Mouse (Mus musculus) kidney, adult 8-10 months (tissue): Measurements from ENCODE around the gene Gtf2h4.

ENCODE experiments used
- DNase-seq, 2 experiments: peaks; one replicate each; pipeline ENCODE4 v3.0.0; 2022

The Gtf2h4 gene

DNA sequence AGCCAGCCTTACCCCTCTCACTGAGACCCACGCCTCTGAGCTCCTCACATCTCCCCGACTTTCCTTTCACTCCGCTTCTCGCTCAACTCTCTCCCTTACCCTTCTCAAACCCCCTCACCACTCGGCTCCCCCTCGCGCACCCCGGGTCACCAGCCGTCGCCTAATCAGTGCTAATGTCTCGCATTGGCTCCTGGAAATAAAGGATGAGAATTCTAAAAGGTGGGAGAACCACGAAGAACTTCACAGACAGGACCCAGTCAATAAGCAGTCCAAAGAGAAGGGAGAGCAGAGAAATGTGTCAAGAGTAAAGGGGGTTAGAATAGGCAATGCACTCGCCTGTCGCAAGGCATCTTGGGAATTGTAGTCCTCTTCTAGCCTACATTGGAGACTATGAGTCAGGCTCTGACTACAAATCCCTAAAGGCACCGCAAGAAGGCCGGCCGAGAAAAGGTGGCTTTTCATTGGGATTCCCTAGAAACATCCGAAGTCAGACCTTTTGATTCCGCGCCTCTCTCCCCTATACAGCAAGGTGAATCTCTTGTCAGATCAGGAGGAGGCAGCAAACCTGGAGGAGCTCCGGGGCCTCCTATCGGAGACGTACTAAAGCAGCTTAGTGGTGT, at the start of gene Gtf2h4:
Gtf2h4 (minus strand) TSS at position 324 of the 620 bp plus-strand sequence.
- peak; percentile 93 to 94 for DNase-seq

DNA sequence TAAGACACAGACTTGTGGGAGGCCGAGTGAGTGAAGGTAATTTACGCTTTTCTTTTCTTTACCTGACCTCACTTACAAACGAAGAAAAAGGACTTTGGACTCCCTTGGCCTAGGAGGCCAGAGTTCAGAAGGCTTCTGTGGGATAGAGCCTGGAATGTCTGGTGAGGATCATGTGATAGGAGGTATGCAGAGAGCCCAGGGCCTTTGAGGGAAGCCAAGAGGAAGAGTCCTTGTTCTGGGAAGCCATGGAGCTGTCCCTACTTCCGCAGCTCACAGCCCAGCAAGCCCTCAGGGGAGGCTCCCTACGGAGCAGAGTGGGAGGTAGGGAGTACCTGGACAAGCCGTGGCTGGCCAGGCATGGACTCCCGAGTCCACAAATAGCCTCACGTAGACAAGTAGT, 48.1 kb upstream of the Gtf2h4 start:
- peak; percentile 76 to 88 for DNase-seq

DNA sequence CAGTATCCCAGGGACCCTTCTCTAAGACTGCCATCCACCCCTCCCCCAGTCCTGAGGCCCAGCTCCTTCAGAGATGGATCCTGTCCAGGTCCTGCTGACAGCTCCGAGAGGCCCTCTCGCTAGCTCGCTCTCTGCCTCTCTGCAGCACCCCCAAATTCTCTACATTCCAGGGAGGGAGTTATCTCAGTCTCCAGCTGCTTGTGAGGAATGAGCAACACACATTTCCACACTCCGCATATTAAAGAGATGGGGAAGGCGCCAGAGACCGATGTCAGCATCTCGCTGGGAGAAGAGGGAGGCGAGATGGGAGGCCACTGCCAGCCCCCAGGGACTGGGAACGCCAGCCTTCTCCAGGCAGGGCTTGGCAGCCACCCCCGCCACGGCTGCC, 46.8 kb upstream of the Gtf2h4 start:
- DNase-seq, result peak; percentile 36 to 57

DNA sequence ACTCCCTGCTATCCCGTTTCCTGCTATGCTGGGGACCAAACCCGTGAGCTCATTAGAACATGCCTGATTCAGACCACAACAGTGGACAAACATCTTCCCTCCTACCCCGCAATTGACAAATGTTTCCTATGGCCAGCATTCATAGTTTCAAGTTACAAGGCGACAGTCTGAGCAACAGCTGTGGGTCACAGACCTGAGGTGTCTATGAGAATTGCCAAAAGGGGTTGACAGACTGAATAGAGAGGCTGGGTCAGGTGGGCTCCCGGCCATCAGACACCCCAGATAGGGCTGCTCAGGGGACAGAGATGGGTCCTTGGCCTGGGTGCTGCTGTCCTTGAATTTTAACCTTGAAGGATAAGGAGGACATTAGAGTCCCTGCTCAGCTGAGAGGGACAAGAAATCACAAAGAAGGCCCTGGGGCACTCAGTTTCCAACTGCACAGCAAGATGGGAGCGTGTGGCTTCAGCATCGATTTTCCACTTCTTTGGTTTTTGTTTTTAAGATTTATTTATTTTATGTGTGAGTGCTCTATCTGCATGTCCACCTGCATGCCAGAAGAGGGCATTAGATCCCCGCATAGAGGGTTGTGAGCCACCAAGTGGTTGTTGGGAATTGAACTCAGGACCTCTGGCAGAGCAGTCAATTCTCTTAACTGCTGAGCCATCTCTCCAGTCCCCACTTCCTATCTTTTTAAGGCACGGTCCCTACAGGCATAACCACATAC, 46.2 kb upstream of the Gtf2h4 start:
- no peak for DNase-seq

DNA sequence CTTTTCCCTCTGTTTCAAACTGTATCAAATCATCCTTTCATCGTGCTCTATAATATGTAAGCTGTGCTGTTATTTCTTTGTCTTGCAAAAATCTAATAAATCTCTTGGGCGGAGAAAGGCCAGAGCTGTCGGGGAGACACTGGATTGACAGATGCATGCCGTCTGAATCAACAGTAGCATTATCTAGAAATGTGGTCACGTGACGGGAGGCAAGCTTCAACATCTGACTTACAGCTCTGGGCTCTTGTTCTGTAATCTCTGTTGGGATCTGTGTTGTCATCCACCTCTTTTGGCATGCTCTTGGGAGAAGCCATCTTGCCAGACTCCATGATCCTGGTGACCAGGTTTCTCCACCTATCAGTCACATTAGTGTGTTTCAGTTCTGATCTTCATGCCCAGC, 43.5 kb upstream of the Gtf2h4 start:
- no peak for DNase-seq

DNA sequence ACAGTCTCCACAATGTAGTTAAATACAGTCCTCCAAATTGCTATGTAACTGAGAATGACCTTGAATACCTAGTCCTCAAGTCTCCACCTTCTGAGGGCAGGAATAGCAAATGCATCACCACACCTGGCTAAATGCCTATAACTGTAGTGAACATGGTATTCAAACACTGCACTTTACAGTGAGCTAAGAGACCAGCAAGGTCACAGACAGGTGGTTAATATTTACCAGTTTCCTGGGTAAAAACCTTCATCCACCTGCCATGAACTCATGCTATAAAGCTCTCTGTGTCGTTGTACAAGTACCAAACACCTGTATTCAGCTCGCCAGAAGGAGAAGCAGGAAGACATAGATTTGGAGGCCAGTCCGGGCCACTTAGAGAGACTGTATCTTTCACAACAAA, 42.6 kb upstream of the Gtf2h4 start:
- DNase-seq, result peak; percentile 49 to 91

DNA sequence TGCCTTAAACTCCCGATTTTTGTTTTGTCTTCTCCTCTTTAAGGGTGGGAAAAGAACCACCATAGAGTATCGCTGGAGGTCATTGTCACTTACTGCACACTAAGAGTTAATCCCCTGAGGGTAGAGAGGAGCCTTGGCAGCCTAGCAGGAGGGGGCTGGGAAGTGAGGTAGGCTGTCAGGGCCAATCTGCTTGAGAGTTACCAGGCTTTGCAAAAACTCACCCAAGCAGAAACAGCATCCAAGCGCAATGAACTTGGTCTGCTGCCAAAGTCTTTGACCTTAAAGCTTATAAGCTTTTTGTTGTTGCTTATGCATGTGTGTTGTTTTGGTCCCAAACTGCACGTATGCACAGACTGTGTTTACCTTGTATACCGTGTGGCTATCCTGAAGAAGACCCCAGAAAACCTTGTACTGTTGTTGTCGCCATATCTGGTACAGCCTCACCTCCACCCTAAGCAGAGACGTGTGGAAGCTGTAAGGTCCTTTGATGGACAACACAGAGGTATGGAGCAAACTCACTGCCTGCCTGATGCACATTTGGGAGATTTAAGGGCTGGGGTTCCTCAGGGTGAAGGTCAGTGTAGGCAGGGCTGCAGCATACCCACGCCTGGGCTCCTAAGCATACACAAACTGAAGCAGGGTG, 37.3 kb upstream of the Gtf2h4 start:
- peak; percentile 85 to 89 for DNase-seq

DNA sequence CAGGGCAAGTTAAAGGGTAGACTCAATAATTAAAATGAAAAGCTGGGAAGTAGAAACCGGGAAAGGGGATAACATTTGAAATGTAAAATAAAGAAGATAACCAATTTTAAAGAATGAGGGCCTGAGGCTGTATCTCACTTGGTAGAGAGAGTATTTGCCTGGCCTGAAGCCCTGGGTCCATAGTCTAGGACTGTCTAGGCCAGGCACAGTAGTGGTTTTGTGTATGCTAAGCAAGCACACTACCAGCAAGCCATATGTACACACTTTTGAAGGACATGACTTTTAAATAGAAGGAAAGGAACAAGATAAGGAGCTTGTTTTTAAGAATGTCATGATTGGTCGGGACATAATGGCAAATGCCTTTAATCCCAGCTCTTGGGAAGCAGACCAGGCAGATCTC, 35.1 kb upstream of the Gtf2h4 start:
- no peak for DNase-seq

DNA sequence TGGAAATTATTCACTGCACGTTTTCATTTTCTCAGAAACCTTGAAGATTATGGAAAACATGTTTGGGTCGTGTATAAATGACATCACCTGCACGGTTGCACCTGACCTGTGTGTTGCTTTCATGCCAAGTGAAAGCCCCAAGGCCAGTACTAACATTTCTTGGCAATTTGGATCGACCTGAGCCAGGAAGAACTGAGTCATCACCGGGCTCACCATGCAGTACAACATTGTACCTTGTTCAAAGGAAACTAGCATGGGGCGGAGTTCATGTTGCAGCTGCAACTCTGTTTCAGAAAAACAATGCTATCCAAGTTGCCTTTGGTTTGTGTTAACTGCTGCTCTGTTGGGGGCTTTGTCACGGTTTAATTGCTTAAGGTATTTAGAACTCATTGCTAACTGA, 34.4 kb upstream of the Gtf2h4 start:
- DNase-seq, result peak; percentile 64 to 74

DNA sequence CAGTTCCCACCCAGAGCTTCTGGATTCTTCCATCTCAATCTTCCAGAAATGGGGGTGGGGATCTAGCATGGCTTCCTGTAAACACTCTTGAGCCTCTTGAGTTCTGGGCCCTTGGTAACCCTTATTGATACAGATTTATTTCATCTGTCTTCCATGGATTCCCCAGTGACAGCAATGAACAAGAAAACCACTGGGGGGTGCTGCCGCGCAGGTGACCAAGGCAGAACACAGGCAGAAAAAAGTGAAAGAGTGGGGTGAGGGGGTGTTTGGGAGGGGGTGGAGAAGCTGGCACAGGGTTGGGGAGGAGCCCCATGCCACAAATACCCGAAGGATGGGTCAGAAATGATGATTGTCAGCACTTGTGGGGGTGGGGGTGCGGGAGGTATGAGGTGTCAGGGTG, 32.3 kb upstream of the Gtf2h4 start:
- DNase-seq, result peak in 1 of 2 experiments; percentile 59

DNA sequence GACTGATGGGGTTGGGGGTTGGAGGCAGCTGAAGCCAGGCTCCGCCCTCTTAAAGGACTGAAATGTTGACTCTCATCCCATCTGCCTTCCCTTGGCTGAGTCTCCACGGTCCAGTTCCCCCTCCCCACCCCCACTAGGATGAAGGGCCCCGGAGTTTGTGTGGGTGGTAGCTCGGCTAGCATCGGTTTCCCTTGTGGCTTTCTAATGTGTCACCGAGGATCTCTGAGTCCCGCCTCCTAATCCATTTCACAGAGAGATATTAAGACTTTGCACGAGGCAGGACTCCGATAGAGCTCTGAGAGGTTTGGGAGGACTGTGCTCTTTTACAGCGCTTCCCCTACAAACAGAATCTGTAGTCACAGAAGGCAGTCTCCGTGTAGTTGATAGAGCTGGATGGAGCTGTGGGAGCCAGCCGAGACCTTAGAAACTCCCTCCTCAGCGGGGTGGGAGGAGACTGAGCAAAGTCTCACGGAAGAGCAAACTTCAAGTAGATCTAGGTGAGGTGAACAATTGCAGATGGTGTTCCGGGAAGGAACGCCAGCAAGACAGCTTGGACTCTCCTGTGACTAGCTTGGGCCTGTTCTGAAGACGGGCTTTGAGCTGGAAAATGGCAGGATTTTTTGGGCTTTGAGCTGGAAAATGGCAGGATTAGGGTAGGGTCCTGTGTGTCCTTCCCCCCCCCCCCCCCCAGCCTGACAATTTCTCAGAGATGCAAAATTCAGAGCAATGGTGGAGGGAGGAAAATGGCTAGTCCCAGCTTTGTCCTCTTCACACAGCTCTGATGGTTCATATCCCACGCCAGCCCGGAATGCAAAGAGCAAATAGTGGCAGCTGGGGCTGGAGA, 31.3 kb upstream of the Gtf2h4 start, which contains the start of gene Ddr1:
Ddr1 (minus strand) TSS at position 1 of the 844 bp plus-strand sequence.
- peak; percentile 79 to 83 for DNase-seq

DNA sequence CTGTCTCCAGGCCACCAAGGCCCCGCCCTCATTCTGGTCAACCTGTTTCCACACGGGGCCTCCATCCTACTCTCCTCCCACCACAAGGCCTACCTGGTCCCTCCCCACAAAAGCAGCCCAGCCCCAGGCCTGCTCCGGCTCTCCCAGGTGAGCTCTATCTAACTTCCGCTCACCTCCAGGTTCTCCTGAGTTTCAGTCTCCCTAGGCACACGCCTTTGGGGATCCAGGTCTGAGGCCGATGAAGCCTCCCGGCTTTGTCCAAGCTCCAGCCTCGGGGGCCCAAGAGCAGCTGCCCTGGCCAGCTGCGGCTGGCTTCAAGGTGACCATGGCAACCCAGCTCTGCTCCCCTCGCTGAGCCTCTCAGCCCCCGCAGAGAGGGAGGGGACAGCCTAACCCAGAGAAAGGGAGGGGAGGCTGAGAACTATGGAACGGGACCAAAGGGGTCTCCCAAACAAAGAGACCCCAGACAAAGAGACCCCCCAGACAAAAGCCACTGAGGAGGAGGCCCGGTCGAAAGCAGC, 30.3 kb upstream of the Gtf2h4 start:
- DNase-seq, result peak; percentile 59 to 66

DNA sequence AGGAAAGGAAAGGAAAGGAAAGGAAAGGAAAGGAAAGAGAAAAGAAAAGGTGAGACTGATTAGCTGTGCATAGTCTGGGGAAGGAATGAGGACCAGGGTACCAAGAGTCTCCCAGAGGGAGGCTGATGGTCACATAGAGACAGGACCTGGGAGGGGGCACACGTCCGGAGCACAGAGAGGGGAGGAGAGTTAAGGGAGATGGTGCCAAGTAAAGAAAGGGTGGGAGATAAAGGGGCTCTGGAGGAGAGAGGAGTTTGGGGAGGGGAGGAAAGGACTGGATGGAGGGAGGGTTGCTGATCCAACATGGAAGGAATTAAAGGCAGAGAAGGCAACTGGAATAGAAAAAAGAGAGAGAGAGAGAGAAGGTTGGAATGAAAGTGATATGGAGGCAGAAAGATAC, 29.5 kb upstream of the Gtf2h4 start:
- DNase-seq, result no peak

DNA sequence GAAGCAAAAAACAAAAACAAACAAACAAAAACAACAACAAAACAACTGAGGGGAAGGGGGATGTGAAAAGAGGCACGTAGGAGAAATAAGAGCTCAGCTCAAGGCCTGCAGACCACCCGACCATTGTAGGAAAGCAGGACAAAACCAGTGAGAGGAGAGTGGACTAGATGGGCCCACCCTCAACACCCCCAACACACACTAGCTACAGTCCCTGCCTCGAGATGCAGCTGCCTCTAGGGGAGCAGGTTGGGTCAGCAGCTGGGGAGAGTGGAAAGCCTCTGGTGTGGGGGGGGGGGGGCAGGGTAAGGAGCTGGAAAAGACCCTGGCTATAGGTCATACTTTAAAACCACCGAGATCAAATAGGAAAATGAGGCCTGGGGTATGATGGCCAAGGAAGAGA, 29.1 kb upstream of the Gtf2h4 start:
- no peak for DNase-seq

DNA sequence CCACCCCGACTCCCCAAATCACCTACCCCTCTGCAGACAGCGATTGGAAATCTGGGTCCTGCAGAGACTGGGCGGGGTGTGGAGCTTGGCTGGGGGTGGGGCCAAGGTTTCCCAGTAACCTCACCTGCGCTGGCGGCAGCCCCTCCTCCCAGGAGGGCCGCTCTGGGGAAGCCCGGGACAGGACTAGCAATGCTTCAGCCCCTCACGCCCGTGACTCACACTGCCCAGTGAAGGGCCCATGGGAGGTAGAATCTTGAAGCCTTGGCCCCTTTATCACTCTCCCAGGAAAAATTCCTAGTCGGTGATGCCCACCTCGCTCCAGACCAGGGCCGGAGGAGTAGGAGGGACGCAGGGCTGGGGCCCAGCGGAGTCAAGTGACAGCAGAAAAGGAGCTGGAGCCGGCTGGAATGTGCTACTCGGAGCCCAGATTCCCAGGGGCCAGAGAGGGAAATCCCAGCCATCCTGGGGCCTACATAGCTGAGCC, 28.5 kb upstream of the Gtf2h4 start:
- DNase-seq, result peak; percentile 86 to 87

DNA sequence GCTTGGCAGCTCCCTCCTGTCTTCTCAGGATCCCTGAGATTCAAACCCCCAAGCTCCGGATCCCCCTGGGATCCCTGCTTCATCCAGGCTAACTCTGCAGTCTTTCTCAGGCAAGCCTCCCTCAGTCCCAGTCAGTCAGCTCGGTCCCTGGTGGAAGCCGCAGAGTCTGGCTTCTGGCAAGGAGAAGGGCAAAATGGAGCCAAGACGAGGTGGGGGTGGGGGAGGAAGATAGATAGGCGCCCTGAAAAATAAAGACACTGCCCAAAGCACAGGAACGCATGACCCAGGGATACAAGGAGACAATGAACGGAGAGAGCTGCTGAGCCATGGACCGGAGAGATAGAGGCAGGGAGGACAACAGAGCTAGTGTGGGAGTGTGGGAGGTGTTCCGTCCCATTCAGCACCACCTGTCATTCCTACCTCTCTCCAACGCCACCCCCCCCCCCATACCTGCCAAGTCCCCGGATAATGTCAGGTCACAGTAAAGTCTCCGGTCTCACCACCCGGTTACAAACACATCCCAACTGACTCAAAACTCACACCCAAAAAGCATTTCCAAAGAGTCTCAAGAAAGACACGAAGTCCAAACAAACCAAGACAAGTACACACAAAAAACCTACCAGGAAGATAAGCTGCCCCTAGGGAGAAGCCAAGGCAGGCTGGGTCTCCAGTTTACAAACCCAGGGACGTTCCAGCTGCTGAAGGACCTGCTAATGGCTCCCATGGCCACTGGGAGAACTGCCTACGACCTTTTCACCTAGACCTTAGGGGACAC, 27.9 kb upstream of the Gtf2h4 start:
- no peak for DNase-seq

DNA sequence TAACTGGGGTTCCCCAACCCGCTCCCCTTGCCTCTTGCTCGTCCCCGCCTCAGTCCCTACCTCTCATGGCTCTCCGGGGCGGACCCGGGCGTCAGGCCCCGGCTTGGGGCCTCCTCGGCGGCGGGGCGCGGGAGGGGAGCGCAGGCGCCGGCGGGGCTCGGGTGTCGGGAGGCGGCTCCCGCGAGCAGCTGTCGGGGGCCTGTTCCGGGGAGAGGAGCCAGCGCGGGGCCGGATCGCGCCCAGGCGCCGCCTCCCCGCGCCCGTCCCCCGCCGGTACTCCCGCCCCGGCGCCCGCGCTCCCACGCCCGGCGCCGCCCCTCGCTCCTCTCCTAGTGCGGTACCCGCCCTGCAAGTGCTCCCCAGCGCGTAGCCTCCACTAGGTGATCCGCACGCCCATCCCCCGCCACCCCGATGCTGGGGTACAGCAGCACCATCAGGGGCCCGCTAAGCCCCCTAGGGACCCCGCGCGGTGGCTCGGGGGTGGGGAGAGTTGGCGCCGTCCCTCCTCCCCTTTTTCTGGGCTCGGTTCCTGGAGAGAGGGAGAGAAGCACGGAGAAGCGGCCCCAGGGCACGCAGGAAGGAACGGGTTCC, 26.9 kb upstream of the Gtf2h4 start:
- peak; percentile 81 to 85 for DNase-seq

DNA sequence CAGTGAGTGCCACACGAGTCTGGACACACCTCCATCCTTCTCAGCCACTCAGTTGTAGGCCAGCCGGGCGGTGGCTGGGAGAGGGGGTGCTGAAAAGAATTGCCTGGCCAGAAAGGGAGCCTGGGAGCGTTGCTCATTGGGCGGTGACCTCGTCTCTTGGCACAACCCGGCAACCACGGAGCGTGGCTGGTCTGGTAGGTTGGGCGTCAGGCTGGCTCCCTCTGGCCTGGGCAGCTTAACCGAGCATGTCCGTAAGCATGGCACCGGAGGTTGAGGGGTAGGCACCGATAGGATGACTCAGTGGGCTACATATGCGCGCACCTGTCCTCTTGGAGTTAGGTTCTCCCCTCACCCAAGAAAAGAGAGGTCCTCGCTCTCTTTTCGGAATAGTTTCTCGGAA, 26.4 kb upstream of the Gtf2h4 start:
- DNase-seq, result peak; percentile 90 to 94

DNA sequence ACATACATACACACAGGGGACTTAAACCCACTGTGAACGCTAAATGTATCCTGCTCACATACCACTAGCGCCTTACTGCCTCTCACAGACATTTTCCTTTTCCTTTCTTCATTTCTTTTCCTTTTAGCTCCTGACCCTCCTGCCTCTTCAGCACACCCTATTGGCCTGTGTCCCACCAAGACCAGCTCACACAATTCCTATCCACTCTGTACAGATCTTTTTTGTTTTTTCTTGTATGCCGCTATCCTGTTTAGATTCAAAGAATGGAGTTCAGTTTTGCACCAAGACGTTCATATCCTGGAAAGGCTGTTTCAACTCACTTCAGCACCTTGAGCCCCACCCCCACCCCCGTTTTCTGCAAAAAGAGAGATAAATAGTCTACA, 25.0 kb upstream of the Gtf2h4 start:
- no peak for DNase-seq

DNA sequence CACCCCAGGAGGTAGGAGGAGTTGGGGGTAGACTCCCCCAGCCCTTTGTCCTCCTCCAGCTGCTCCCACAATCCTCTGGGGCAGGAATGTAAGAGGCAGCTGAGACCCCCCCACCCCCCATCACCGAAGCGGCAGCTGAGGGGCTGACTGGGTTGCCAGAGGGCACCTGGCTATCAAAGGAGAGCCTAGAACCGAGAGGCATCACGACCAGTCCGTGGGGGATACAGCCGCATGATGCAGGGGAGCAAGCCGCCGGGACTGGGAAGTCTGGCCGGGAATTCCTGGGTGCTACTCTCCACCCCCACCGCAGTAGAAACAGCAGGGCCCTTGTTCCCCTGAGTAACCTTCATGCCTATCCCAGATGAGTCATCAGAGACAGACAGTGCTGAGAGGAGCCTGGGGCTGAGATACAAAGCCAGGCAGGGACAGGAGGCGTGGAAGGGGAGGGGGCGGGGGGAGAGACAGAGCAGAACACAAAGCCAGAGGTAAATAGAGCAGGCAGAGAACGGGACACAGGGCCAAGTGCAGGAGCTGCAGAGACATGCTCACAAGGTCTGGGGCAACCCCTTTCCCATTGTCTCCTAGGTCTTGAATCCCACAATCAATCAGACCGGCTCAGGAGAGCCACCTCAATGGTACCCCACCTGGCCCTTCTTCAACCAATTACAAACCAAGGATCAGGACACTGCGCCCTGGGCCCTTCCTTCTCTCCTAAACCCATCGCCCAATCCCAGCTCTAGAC, 24.4 kb upstream of the Gtf2h4 start:
- DNase-seq, result no peak

DNA sequence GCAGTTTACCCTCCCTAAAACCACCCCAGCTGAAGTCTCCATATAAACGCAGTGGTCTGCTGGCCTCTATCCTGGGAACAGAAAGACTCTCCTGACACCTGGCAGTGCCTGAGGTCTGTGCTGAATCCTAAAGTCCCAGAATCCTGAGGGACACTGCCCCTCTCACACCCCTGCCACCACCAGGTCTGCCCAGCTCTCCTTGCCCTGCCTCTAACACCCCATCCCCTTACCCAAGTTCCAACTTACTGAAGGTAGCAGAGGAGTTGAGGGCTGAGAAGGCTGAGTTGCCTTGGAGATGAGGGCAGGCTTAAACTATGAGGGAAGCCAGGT, 23.9 kb upstream of the Gtf2h4 start:
- no peak for DNase-seq
